Comparison of ENCODE assay signal across 9 mouse cellular contexts in genomic region chr5:35921595-35922254, GRCm38 (mm10). TPM values are rescaled to one million over a fixed set of nuclear protein-coding genes. Genes with fewer than 3 reads are reported as not detected.
DNase-seq lines count a peak whose midpoint lies in the region; ATAC-seq and TF ChIP-seq lines count a peak whose summit lies in the region.
"Had no signal": no experiment of that assay in that cellular context is flagged by ENCODE, and none has a peak within 500 bp of the region (broad histone marks: within the 10 kb centered on the region; RNA-seq: fewer than 3 reads in every experiment).

No protein-coding gene starts in this region.

- peak; percentile 93 for DNase-seq in Muller cell, postnatal 12 days (ENCODE audit: inconsistent ontology term)
- DNase-seq in embryo, embryonic 10.5 days (ENCODE audit: low spot score), result peak; percentile 59
- peak; percentile 94 for DNase-seq in kidney, postnatal 0 days (ENCODE audit: low spot score)
- peak; percentile 70 to 87 for DNase-seq in lung, postnatal 4 days
- no peak for DNase-seq in spleen, postnatal 36 days (ENCODE audit: low spot score in 2 of 2)
- no peak for DNase-seq in frontal cortex, postnatal 10 days (ENCODE audit: low spot score in 2 of 2)
- no peak for DNase-seq in right cerebral cortex, postnatal 14 days

- peaks cover 94% of the 10 kb centered on the region for H3K4me1 ChIP-seq in heart, embryonic 15.5 days (replicated peaks)
- H3K4me1 ChIP-seq in kidney, postnatal 0 days (replicated peaks; ENCODE audit: insufficient read depth, low read length), result peaks cover 61% of the 10 kb centered on the region
- H3K4me1 ChIP-seq: liver, embryonic 15.5 days had no signal

- no peak; the same call in 1 of the 2 replicates for TF ChIP-seq CTCF in kidney, postnatal 0 days (IDR thresholded peaks at IDR 0.05; ENCODE audit: low read depth)

- peak overlapping the region; percentile 99 for H3K27ac ChIP-seq in heart, embryonic 15.5 days
- peak overlapping the region; percentile 92 for H3K27ac ChIP-seq in kidney, postnatal 0 days
- H3K27ac ChIP-seq: liver, embryonic 15.5 days had no signal

- peak overlapping the region; percentile 27 for H3K4me3 ChIP-seq in heart, embryonic 15.5 days
- H3K4me3 ChIP-seq in kidney, postnatal 0 days (replicated peaks; ENCODE audit: low read depth, low read length), result no peak overlapping the region
- H3K4me3 ChIP-seq: liver, embryonic 15.5 days had no signal

- no peaks in the 10 kb centered on the region for H3K27me3 ChIP-seq in heart, embryonic 15.5 days
- H3K27me3 ChIP-seq in kidney, postnatal 0 days (ENCODE audit: insufficient read depth, low read length), result no peaks in the 10 kb centered on the region
- H3K27me3 ChIP-seq: liver, embryonic 15.5 days had no signal

- peak overlapping the region; percentile 61 for H3K4me2 ChIP-seq in heart, embryonic 15.5 days
- peak overlapping the region; percentile 43 for H3K4me2 ChIP-seq in kidney, postnatal 0 days (ENCODE audit: low read length)
- H3K4me2 ChIP-seq: liver, embryonic 15.5 days had no signal

- peak; percentile 87 for ATAC-seq in heart, embryonic 15.5 days (replicated peaks; ENCODE audit: insufficient number of reproducible peaks, insufficient read depth, low FRiP score, low read depth)
- peak; percentile 79 for ATAC-seq in kidney, postnatal 0 days (replicated peaks; ENCODE audit: low FRiP score, low read depth)

- peak overlapping the region; percentile 45 for H3K9ac ChIP-seq in heart, embryonic 15.5 days
- peak overlapping the region; percentile 40 for H3K9ac ChIP-seq in kidney, postnatal 0 days (ENCODE audit: low read depth, low read length)
- H3K9ac ChIP-seq: liver, embryonic 15.5 days had no signal

- no peaks in the 10 kb centered on the region for H3K36me3 ChIP-seq in heart, embryonic 15.5 days
- no peaks in the 10 kb centered on the region for H3K36me3 ChIP-seq in kidney, postnatal 0 days (ENCODE audit: insufficient read depth, low read length)
- H3K36me3 ChIP-seq: liver, embryonic 15.5 days had no signal

- whole genome bisulfite sequencing in heart, embryonic 15.5 days, result 16% methylated on average over 10 of the region's 10 CpGs
- WGBS in kidney, postnatal 0 days, result 29% methylated on average over 10 of the region's 10 CpGs

- no peaks in the 10 kb centered on the region for H3K9me3 ChIP-seq in heart, embryonic 15.5 days (replicated peaks)
- no peaks in the 10 kb centered on the region for H3K9me3 ChIP-seq in kidney, postnatal 0 days (replicated peaks; ENCODE audit: low read length)
- H3K9me3 ChIP-seq: liver, embryonic 15.5 days had no signal

RNA-seq across cellular contexts. Expression of gene Afap1, which starts 28.6 kb away (rescaled TPM):
- polyA plus RNA-seq in heart, embryonic 15.5 days (2015; fragmentation: Nextera tagmentation; extraction: Ambion mirVana), result 22.6 and 27.1 TPM in 2 replicates
- 19.1 and 19.7 TPM in 2 replicates for polyA plus RNA-seq in kidney, postnatal 0 days (2015; fragmentation: Nextera tagmentation; extraction: Ambion mirVana)

Comparison
In these comparisons a context has a peak if more than half of its experiments do, and no peak if none do; other contexts are left out.
1. DNase-seq: peak in Muller cell, postnatal 12 days (single experiment), embryo, embryonic 10.5 days (single experiment), kidney, postnatal 0 days (single experiment) and lung, postnatal 4 days (2 of 2); none in spleen, postnatal 36 days (0 of 2), frontal cortex, postnatal 10 days (0 of 2) and right cerebral cortex, postnatal 14 days (single experiment).